Mouse (Mus musculus) forebrain, embryonic 11.5 days (tissue): Measurements from ENCODE around the gene Ccdc71l. TPM values are rescaled to one million over a fixed set of nuclear protein-coding genes. Genes with fewer than 3 reads are reported as not detected.

Experiments
- ATAC-seq: fragments of 200-750 bp; cut with Nextera tagmentation; replicated peaks from 2 replicates; pipeline ENCODE4 v1.8.0; 2017; ENCODE audit warnings: moderate TSS enrichment; ENCODE audit not compliant: low FRiP score
- DNase-seq: peaks from one replicate; pipeline ENCODE4 v3.0.0-alpha.2; 2017; ENCODE audit warnings: low spot score
- H3K27ac ChIP-seq: fragments of 300-500 bp; sonication (generic); 2 replicates; pipeline ENCODE4 v1.5.1; 2014; ENCODE audit warnings: low read depth, low read length
- H3K27me3 ChIP-seq: fragments of 300-500 bp; sonication (generic); 2 replicates; pipeline ENCODE4 v1.6.1; 2014; ENCODE audit warnings: mild to moderate bottlenecking, low read length, mixed read lengths; ENCODE audit not compliant: control insufficient read depth, insufficient read depth
- H3K36me3 ChIP-seq: fragments of 300-500 bp; sonication (generic); 2 replicates; pipeline ENCODE4 v1.6.1; 2014; ENCODE audit warnings: mild to moderate bottlenecking, low read length, moderate library complexity, mixed read lengths; ENCODE audit not compliant: control insufficient read depth, insufficient read depth
- H3K4me1 ChIP-seq: fragments of 300-500 bp; sonication (generic); replicated peaks from 2 replicates; pipeline ENCODE4 v1.6.1; 2014; ENCODE audit warnings: low read length, mixed read lengths; ENCODE audit not compliant: control insufficient read depth, insufficient read depth
- H3K4me2 ChIP-seq: fragments of 300-500 bp; sonication (generic); 2 replicates; pipeline ENCODE4 v1.6.1; 2014; ENCODE audit warnings: low read depth, mild to moderate bottlenecking, low read length, moderate library complexity, mixed read lengths; ENCODE audit not compliant: severe bottlenecking
- H3K4me3 ChIP-seq: fragments of 300-500 bp; sonication (generic); 2 replicates; pipeline ENCODE4 v1.5.1; 2014; ENCODE audit warnings: low read depth, low read length
- H3K9ac ChIP-seq: fragments of 300-500 bp; sonication (generic); 2 replicates; pipeline ENCODE4 v1.6.1; 2014; ENCODE audit warnings: low read length
- H3K9me3 ChIP-seq: fragments of 300-500 bp; sonication (generic); 2 replicates; pipeline ENCODE4 v1.6.1; 2016; ENCODE audit warnings: low read length, mixed read lengths; ENCODE audit not compliant: control insufficient read depth
- WGBS: fragments of 180-500 bp; shearing (Covaris S2); extraction: QIAGEN DNeasy Blood & Tissue Kit; methylation state at CpG from one replicate; pipeline ENCODE4 v1.1.7; 2014; 5-methylcytosine and 5-hydroxymethylcytosine counted together
- polyA plus RNA-seq: library from polyadenylated mRNA; unstranded; fragments of >200 nt; fragmentation: Nextera tagmentation; extraction: Ambion mirVana; gene quantifications from 2 replicates; pipeline ENCODE4 v1.2.1, GENCODE M21; 2014

Gene Ccdc71l
- 4.8 and 5.6 TPM in 2 replicates for polyA plus RNA-seq

DNA sequence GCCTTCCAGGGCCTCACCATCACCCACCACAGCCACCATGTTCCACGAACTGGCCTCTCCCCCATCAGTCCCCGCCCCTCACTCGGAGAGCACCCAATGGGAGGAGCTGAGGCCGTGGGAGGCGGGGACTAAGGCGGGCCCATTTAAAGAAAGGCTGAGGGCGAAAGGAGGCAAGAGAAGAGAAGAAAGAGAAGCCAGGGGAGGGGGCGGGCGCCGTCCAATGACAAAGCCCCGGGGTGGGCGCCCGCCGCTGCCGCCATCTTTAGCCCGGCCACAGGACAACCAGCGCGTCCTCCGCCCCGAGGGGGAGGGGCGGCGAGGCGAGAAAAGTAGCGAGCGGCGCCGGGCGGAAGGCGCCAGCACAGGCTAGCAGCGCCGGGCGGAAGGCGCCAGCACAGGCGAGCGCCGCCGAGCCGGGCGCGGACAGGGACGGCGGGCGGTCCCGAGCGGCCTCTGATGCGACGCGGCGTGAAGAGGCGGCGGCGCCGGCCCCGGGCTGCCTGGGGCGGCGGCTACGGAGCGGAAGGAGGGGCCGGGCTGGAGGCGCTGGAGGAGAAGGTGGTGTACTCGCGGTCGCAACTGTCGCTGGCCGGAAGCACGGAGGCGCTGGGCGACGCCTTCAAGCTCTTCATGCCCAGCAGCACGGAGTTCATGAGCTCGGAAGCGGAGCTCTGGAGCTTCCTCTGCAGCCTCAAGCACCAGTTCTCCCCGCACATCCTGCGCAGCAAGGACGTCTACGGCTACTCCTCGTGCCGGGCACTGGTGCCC is at the start of gene Ccdc71l:
Ccdc71l (plus strand) TSS at position 177 of the 768 bp plus-strand sequence.
- 1% methylated on average over 60 of the region's 78 CpGs for WGBS
- Histone ChIP-seq H3K27me3 (no peaks in the 10 kb centered on the region), H3K4me2 (peak within 1 kb of the TSS; percentile 74), H3K4me1 (peaks cover 2% of the 10 kb centered on the region; the same call in 1 of the 2 replicates), H3K27ac (peak within 1 kb of the TSS; percentile 91), H3K9ac (peak within 1 kb of the TSS; percentile 95), H3K9me3 (no peaks in the 10 kb centered on the region), H3K4me3 (peak within 1 kb of the TSS; percentile 81), H3K36me3 (no peaks in the 10 kb centered on the region; the same call in 1 of the 2 replicates)
- peak; percentile 92 for ATAC-seq
- peak; percentile 94 for DNase-seq

DNA sequence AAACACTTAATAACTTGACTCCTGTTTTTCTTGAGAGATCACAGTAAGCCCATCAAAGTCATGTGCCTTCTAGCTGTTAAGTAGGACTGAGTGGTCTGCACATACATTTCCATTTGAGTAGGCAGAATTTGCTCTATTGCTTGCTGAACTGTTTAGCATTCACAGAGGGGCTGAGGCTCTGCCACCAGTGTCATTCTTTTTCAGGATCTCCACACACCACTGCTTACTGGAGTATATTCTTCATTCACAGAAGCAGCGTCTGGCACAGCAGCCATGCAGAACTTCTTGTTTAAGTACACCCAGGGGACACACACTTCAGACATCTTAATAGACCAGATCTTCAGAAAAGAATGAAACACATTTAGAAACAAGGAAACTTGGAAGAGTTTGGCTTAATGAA is 39.4 kb upstream of the Ccdc71l start:
- WGBS: 68% methylated on average over 1 of the region's 1 CpGs
- H3K4me1 ChIP-seq: no peaks in the 10 kb centered on the region

DNA sequence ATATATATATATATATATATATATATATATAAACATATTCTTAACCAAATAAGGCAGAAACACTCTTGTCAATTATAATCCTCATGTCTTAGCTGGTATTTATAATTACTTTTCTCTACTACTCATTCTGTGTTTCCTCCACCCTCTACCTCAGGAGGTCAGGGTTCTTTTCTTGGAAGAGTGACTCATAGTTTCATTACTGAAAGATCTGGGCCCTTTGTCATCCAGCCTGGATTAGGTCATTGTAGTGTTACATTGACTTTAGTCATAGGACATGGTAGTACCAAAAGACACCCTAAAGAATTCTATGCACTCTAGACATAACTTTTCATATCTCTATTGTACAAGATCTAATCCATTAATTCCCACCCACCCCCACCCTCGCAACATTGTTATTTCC is 35.0 kb upstream of the Ccdc71l start:
- H3K36me3 ChIP-seq: no peaks in the 10 kb centered on the region
- 88% methylated on average over 1 of the region's 1 CpGs for WGBS

More for the DNA sequence above, 39.4 kb upstream of the Ccdc71l start:
- Histone ChIP-seq H3K9ac (no peak overlapping the region), H3K4me3 (no peak overlapping the region), H3K27ac (no peak overlapping the region), H3K36me3 (no peaks in the 10 kb centered on the region), H3K4me2 (no peak overlapping the region), H3K9me3 (no peaks in the 10 kb centered on the region), H3K27me3 (no peaks in the 10 kb centered on the region)
- no peak for ATAC-seq
- no peak for DNase-seq

DNA sequence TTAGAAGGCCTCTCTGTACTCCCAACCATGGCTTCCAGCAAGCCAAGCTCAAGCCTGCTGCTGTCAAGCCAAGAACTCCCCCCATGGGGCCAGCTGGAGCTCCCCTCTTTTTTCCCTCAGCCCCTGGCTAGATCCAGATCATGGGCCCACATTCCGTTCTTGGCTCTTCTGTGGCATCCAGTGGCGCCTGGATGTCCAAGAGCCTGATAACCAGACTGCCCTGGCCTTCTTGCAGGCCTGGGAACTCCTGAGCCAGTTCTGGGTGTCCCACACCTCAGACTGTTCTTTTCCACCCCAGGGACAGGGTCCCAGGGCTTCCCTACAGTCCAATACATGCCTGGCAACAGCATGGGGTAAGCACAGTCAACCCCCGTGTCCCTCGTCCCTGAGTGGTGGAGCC is 32.4 kb upstream of the Ccdc71l start:
- no peaks in the 10 kb centered on the region for H3K9me3 ChIP-seq
- DNase-seq: no peak
- H3K9ac ChIP-seq: no peak overlapping the region
- no peak for ATAC-seq
- H3K4me2 ChIP-seq: no peak overlapping the region
- H3K4me1 ChIP-seq: no peaks in the 10 kb centered on the region
- H3K4me3 ChIP-seq: no peak overlapping the region
- WGBS: 89% methylated on average over 4 of the region's 4 CpGs
- H3K27me3 ChIP-seq: no peaks in the 10 kb centered on the region
- H3K27ac ChIP-seq: no peak overlapping the region
- H3K36me3 ChIP-seq: no peaks in the 10 kb centered on the region

More for the DNA sequence above, 35.0 kb upstream of the Ccdc71l start:
- Histone ChIP-seq H3K4me3 (no peak overlapping the region), H3K9me3 (no peaks in the 10 kb centered on the region), H3K27me3 (no peaks in the 10 kb centered on the region), H3K4me2 (no peak overlapping the region), H3K9ac (no peak overlapping the region), H3K4me1 (no peaks in the 10 kb centered on the region), H3K27ac (no peak overlapping the region)
- DNase-seq (no peak), ATAC-seq (no peak)

DNA sequence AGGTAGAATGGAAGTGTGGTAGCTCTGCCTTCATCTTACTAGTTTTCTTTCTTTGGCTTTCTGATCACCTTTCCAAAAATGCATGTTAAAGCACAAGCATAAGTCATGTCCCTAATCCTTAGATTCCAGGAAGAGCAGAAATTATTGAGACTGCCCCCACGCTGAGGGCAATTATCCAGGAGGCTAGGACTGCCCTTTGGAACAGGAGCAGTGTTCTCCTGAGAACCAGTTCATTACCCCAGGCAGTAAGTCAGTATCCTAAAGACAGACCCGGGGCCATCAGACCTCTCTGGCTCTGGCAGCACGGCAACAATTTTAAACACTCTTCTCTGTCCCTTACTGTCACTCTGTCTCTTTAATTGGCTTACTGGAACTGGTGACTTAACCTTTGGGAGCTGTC is 30.0 kb upstream of the Ccdc71l start:
- 84% methylated on average over 3 of the region's 3 CpGs for WGBS
- Histone ChIP-seq H3K4me1 (no peaks in the 10 kb centered on the region), H3K9ac (no peak overlapping the region), H3K27ac (no peak overlapping the region), H3K4me2 (no peak overlapping the region), H3K9me3 (no peaks in the 10 kb centered on the region), H3K36me3 (no peaks in the 10 kb centered on the region), H3K27me3 (no peaks in the 10 kb centered on the region), H3K4me3 (no peak overlapping the region)
- no peak for DNase-seq
- no peak for ATAC-seq

DNA sequence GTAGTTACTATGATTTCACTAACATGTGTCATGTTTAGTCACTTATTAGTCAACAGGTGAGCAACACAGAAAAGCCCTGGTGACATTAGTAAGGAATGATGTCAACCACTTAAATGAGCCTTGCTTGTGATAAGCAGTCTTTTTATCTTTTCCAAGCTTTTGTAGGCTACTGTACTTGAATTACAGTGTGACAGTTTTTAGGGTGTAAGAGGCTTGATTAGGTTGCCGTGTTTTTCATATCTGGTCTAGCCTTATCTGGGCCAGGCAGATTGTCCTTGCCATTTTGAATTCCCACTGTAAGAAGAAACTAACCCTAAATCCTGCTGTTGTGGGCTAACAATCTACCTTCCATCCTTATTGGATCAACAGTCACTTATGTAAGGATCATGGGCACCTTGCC is 26.6 kb upstream of the Ccdc71l start:
- Histone ChIP-seq H3K27ac (no peak overlapping the region), H3K27me3 (no peaks in the 10 kb centered on the region), H3K9me3 (no peaks in the 10 kb centered on the region; the same call in 1 of the 2 replicates), H3K4me3 (no peak overlapping the region), H3K4me1 (no peaks in the 10 kb centered on the region), H3K36me3 (no peaks in the 10 kb centered on the region), H3K4me2 (no peak overlapping the region), H3K9ac (no peak overlapping the region)
- ATAC-seq (no peak), DNase-seq (no peak)
- WGBS: 88% methylated on average over 1 of the region's 1 CpGs

DNA sequence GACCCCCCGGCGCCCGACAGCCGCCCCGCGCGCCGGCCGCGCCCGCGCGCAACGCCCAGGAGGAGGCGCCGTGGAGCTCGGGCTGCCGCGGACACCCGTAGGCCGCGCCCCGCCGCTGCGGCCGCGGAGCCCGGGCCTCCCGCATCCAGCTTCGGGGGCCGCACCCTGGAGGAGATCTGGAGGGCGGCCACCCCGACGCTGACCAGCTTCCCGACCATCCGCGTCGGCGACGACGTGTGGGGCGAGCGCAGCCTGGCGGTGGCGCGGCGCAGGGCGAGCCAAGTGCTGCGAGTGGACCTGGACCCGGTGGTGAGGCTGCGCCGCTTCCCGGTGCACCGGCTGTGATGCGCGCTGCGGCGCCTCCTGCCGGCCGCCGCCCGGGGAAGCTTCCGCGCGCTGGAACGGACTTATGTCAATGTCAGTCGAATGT is 807 bp downstream of the Ccdc71l start:
- DNase-seq (peak; percentile 92), ATAC-seq (peak; percentile 83)
- Histone ChIP-seq H3K4me2 (peak overlapping the region; percentile 74), H3K4me1 (peaks cover 2% of the 10 kb centered on the region; the same call in 1 of the 2 replicates), H3K27me3 (no peaks in the 10 kb centered on the region), H3K36me3 (no peaks in the 10 kb centered on the region; the same call in 1 of the 2 replicates), H3K9me3 (no peaks in the 10 kb centered on the region), H3K9ac (peak overlapping the region; percentile 95), H3K4me3 (peak overlapping the region; percentile 81), H3K27ac (peak overlapping the region; percentile 91)
- under 1% methylated on average over 64 of the region's 67 CpGs for WGBS

DNA sequence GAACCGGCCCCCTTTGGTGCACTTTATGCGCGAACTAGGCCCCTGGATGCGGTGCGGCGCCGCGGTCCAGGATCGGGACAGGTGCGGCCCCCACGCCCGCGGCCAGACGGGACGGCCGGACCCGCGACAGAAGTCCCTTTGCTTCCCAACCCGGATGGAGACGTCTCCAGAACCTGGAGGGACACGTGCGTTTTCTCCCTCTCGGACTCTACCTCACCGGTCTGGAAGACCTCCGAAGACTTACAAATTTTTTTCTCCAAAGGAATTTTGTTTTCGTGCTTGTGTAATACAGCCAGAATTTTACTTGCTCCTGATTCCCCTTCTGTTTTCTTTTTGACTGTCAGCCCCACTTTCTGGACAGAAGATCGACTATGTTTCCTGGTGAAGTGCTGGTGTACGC is 1.2 kb downstream of the Ccdc71l start:
- Histone ChIP-seq H3K9ac (peak overlapping the region; percentile 95), H3K27ac (peak overlapping the region; percentile 91; the same call in 1 of the 2 replicates), H3K4me3 (peak overlapping the region; percentile 81), H3K36me3 (no peaks in the 10 kb centered on the region; the same call in 1 of the 2 replicates), H3K9me3 (no peaks in the 10 kb centered on the region), H3K4me2 (peak overlapping the region; percentile 74), H3K27me3 (no peaks in the 10 kb centered on the region), H3K4me1 (peaks cover 2% of the 10 kb centered on the region; the same call in 1 of the 2 replicates)
- ATAC-seq: no peak
- 5% methylated on average over 28 of the region's 28 CpGs for WGBS
- DNase-seq: no peak
